Mouse (Mus musculus) forebrain, embryonic 14.5 days (tissue): ENCODE data around the gene Cct3. TPM values are rescaled to one million over a fixed set of nuclear protein-coding genes. Genes with fewer than 3 reads are reported as not detected.

Source experiments
- polyA plus RNA-seq: library from polyadenylated mRNA; unstranded; fragments of >200 nt; fragmentation: Nextera tagmentation; extraction: Ambion mirVana; gene quantifications from 2 replicates; pipeline ENCODE4 v1.2.1, GENCODE M21; 2014

Cct3 gene
- polyA plus RNA-seq, 1 experiment from 2014 or later, result 616 TPM

Other genes with a start within 250 kb of the Cct3 start
- gene Naxe, start 238.6 kb upstream of the Cct3 start, polyA plus RNA-seq, result 171 and 192 TPM in 2 replicates
- not detected in 2 replicates for gene Ttc24, start 218.8 kb upstream of the Cct3 start, polyA plus RNA-seq
- 7.6 and 8.1 TPM in 2 replicates for gene Iqgap3, start 215.1 kb upstream of the Cct3 start, polyA plus RNA-seq
- 17.3 and 20.4 TPM in 2 replicates for gene Mef2d, start 154.7 kb upstream of the Cct3 start, polyA plus RNA-seq
- 0.25 TPM in 1 of 2 replicates, not detected in the other for gene Rhbg, start 42.4 kb upstream of the Cct3 start, polyA plus RNA-seq
- gene Gm38392, start 9.9 kb upstream of the Cct3 start, polyA plus RNA-seq, result 0.18 and 0.22 TPM in 2 replicates
- 7.4 and 9.1 TPM in 2 replicates for gene Tsacc, start 117 bp upstream of the Cct3 start, polyA plus RNA-seq
- gene Glmp, start 27.9 kb downstream of the Cct3 start, polyA plus RNA-seq, result 57.5 and 63.4 TPM in 2 replicates
- 0.91 and 1.4 TPM in 2 replicates for gene Tmem79, start 39.0 kb downstream of the Cct3 start, polyA plus RNA-seq
- 36.0 and 44.8 TPM in 2 replicates for gene Smg5, start 39.1 kb downstream of the Cct3 start, polyA plus RNA-seq
- 0.22 and 0.30 TPM in 2 replicates for gene Paqr6, start 67.5 kb downstream of the Cct3 start, polyA plus RNA-seq
- not detected in 2 replicates for gene Bglap3, start 75.6 kb downstream of the Cct3 start, polyA plus RNA-seq
- gene Bglap2, start 81.6 kb downstream of the Cct3 start, polyA plus RNA-seq, result not detected in 2 replicates
- not detected in 2 replicates for gene Bglap, start 87.3 kb downstream of the Cct3 start, polyA plus RNA-seq
- 63.2 and 70.6 TPM in 2 replicates for gene Pmf1, start 113.2 kb downstream of the Cct3 start, polyA plus RNA-seq
- 30.8 and 36.1 TPM in 2 replicates for gene Slc25a44, start 128.0 kb downstream of the Cct3 start, polyA plus RNA-seq
- 12.2 and 15.2 TPM in 2 replicates for gene Sema4a, start 164.1 kb downstream of the Cct3 start, polyA plus RNA-seq
- 18.0 and 28.5 TPM in 2 replicates for gene Lmna, start 212.8 kb downstream of the Cct3 start, polyA plus RNA-seq
- gene Mex3a, start 235.3 kb downstream of the Cct3 start, polyA plus RNA-seq, result 48.8 and 50.1 TPM in 2 replicates